Mouse (Mus musculus): ENCODE measurements around the gene Rbfox3. TPM values are rescaled to one million over a fixed set of nuclear protein-coding genes. Genes with fewer than 3 reads are reported as not detected.

Gene Rbfox3
- total RNA-seq (2014; fragmentation: Nextera tagmentation), result not detected in 2 replicates
- not detected in 2 replicates for total RNA-seq (2017)

DNA sequence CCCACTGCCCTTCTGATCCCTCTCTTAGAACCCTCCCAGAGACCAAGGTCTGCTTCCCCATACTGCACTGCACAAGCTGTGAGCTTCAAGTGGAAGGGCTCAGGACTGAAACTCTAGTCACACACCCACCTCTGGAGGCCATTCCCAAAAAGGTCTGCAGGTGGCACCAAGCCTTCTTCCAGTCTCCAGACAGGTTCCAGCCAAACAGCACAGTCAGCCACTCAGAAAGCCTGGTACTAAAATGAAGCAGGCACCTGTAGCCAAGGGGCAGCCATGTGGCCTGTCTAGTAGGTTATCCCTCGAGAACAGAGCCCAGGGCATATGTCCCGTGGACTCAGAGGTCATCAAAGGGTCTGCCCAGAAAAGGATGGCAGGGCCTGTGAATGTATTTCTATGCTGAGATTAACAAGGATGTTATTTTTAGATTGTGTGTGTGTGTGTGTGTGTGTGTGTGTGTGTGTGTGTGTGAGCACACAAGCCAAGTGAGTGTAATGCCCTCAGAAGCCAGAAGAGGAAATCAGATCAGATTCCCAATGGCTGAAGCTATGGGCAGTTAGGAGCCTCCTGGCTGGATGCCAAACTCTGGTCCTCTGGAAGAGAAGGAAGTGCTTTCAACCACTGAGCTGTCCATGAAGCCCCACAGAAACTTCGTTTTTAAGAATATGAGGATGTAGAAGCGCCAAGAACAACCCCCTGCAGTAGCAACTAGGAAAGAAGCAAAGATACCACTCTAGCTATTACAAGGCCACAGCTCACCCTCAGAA lies at the start of gene Rbfox3:
Gene Rbfox3, minus strand, starts transcription at position 291 of the 764 bp plus-strand sequence.
- no peak for ATAC-seq (replicated peaks; ENCODE audit: poor library complexity, severe bottlenecking)

DNA sequence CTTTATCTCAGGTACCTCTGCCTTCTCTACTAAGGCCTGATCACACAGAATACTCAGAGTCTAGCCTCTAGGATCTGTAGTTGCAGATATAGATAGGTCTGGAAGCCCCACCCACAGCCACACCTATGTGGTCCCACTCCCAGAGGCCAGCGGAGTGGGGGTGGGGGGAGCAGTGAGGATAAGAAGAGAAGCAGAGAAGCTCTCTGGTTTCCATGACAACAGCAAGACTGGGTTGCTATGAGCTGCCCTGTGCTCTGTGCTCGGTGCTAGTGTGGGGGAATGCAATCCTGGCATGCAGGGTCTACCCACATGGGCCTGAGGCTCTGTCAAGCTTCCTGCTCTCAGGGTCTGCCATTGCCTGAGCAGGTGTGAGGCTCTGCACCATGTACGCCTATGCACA lies 49.3 kb upstream of the Rbfox3 start:
- ATAC-seq (replicated peaks; ENCODE audit: poor library complexity, severe bottlenecking), result no peak

DNA sequence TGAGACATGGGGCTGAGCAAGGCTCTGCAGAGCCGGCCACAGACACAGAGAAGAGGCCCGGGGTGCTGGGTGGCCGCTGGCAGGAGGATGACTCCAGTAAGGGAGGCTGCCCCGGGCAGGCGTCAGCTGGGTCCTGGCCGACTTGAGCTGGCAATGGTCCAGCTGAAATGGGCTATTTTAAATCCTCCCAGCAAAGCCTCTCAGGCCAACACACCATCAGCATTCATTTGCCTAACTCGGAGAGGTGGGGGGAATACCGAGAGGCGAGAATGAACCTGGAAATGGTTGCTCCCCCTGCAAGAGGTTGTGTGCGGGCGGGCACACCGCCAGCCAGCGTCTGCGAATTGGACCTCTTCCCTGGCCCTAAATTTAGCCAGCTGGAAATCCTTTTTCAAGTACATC lies 45.7 kb upstream of the Rbfox3 start:
- no peak for ATAC-seq (replicated peaks; ENCODE audit: poor library complexity, severe bottlenecking)

DNA sequence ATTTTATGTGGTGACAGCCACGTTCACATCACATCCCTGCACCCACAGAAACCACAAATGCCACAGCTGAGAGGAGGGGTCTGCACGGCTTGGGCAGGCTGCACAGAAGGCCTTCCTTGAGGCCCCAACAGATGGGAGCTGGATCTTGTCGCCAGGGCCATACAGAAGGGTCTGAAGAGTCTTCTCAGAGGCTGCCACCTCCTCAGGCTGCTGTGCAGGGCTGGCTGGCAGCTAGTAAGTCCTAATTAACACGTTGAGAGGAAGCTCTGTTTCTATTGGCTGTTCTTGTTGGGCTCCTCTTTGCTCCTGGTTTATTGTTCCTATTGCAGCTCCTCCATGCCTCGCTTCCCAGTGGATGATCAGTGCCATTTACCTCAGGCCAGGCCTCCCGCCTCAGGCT lies 43.6 kb upstream of the Rbfox3 start:
- ATAC-seq (replicated peaks; ENCODE audit: poor library complexity, severe bottlenecking), result no peak

DNA sequence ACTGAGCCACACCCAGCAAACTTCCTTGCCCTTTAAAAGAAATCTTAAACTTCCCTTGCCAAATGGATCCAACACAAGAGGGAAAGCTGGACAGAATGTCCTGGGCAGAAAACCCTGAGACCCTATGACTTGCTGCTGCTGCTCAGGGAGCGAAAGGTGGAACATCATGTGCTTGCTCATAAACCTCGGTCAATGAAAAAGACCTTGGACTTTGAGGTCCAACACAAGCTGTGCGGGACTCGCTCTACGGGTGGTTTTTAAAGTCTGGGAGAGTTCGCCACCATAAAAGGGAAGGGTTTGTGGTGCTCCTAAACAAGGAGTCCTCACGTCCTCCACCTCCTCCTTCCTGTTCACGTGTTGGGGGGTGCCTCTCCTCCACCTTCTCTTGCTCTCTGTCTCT lies 34.5 kb upstream of the Rbfox3 start:
- no peak for ATAC-seq (replicated peaks; ENCODE audit: poor library complexity, severe bottlenecking)

DNA sequence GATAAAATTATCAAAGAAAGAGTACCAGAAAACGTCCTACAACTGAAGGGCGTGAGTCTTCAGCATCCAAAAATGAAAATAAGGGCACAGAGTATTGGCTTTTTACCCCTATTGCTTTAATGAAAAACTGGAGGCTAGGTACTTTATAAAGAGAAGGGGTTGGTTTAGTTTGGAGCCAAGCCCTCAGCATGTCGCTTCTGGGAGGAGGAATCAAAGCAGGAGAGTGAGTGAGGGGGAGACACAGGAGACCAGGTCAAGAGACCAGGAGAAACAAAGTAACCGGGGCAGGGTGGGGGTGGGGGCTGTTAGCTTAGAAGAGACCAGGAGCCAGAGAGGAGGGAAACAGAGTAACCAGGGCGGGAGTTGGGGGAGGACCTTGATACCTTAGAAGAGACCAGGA lies 29.9 kb upstream of the Rbfox3 start:
- no peak for ATAC-seq (replicated peaks; ENCODE audit: poor library complexity, severe bottlenecking)

DNA sequence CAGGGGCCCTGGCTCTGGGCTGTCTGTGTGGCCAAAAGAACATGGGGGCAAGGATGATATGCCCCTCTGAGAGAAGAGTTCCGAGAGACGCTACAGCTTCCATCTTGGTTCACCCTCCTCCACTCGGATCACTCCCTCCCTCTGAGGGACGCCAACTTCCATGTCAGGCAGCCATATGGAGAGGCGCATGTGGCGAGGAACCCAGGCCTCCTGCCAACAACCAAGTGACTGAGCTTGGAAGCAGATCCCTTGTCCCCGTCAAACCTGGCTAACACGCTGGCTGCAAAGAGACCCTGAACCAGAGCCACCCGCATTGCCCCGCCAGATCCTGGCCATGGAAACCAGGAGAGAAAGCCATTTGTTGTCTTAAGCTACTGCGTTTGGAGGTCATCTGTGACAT lies 29.1 kb upstream of the Rbfox3 start:
- ATAC-seq (replicated peaks; ENCODE audit: poor library complexity, severe bottlenecking), result no peak

DNA sequence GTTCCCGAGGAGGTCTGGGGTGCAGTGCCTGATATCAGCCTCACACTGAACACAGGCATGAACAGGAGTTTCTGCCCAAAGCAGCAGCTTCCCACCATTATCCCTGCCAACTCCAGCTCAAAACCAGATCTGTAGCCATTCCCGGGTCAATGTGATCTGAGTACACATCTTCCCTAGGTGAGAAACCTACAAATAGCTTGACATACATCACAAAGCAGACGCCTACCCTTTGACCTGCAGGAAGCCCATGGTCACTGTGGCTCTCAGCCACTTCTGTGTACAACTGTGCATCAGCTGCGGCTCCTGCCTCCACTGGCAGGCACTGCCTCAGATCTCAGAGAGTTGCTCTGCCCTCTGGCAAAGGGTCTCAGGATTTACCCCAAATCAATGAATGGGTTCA lies 28.3 kb upstream of the Rbfox3 start:
- ATAC-seq (replicated peaks; ENCODE audit: poor library complexity, severe bottlenecking), result no peak

DNA sequence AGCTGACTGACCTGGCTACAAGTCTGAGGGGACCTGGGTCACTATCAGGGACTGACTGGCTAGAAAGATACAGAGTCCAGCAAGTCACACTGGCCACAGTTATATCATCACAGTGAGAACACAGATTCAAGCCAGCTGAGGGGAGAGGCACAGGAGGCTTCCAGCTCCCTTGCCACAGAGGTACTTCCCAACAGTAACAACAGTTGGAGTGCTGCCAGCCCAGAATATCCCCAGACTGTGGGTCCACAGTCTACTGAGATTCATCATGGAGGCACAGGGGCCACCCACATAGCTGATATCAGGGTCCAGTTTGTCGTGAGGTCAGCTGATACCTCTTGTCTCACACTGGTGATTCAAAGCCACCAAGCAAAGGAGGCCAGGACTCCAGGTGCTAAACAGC lies 23.5 kb upstream of the Rbfox3 start:
- no peak for ATAC-seq (replicated peaks; ENCODE audit: poor library complexity, severe bottlenecking)

DNA sequence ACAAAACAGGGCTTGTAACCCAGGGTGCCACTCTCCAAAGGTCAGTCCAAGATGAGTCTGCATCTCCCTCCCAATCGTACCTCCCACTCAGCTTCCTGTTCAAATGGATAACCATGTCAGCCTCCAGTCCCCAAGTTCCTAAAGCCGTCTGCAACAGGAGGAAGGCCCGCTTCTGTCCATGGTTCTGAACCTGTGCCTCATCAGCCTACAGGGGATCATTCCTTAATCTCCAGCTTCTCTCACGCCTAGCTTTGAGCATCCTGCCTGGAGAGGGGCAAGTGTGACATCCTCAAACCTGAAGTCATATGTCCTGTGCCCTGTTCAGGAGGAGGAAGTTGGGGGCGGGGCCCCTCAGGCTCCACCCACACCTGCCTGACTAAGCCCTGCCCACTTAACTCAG lies 15.7 kb upstream of the Rbfox3 start:
- ATAC-seq (replicated peaks; ENCODE audit: poor library complexity, severe bottlenecking), result no peak

DNA sequence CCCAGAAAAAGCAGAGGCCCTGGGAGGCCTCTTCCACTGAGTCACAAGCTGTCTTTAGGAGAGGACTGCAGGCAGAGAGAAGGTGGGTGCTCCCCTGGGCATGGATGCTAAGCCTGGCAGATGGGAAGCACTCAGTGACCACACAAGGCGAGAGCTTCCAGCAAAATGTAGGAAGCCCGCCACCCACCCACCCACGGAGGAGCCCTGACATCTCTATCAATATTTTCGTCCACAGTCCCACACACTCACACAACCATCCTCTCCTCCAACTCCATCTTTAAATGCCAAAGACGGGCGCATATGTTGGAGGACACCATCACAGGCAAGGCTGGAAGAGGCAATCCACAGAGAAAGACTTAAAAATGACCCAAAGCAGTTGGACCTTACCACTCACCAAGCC lies 10.5 kb upstream of the Rbfox3 start:
- no peak for ATAC-seq (replicated peaks; ENCODE audit: poor library complexity, severe bottlenecking)

DNA sequence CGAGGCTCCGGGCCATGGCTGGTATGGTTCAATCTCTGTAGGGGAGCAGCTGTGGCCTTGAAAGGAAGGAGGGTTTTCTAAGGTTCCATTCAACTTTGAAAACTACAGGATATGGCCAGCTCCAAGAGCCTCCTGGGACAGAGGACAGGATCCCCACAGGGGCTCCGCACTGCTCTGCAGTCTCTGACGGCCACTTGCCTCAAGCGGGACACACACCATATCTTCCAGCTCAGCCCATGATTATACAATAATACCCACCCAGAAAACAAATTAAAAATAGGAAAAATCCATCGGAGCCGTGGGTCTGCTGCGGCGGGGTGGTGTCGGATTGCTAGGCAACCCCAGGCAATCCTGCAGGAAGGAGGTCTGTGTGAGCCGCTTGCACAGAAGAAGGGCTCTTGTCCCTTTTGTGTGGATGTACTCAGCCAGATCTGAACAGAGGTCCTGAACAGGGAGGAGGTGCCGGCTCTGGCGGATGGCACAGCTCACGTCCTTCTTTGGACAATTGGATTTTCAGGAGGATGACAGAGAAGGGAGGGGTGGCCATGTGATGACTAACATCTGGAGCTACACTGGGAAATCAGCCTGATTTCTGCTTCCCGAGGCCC lies 5.1 kb upstream of the Rbfox3 start:
- ATAC-seq (replicated peaks; ENCODE audit: poor library complexity, severe bottlenecking), result no peak

DNA sequence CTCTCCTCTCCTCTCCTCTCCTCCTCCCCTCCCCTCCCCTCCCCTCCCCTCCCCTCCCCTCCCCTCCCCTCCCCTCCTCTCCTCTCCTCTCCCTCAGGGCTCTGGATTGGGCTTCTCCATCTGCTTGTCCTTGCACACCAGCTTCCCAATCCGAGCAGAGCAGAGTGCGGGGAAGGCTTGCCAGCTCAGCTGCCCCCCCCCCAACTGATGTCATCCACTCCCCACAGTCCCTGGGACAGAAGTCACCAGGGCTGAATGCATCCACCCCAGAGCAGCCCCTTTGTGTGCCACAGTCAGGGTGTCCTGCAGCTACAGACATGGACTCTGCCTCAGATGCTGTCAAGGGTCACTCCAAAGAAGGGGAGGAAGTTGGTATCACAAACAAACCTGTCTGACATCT lies 4.5 kb upstream of the Rbfox3 start:
- ATAC-seq (replicated peaks; ENCODE audit: poor library complexity, severe bottlenecking), result no peak

DNA sequence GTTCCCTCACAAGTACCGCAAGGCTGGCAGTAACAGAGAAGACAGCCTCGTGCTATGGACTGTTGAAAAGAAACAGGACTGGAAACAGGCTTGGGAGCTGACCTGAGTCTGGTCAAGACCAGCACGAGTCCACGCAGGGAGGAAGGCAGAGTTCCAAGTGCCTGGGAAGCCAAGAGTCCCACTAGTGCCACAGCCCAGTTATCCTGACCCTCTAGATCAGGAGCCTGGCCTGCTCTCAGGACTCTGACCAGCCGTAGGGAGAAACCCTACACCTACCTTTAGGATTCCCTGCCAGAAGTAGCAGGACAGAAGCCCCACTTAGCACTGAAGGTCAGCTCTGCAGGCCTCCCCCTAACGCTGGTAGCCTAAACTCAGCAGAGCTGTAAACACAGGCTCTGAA lies 1.3 kb upstream of the Rbfox3 start:
- ATAC-seq (replicated peaks; ENCODE audit: poor library complexity, severe bottlenecking), result no peak

DNA sequence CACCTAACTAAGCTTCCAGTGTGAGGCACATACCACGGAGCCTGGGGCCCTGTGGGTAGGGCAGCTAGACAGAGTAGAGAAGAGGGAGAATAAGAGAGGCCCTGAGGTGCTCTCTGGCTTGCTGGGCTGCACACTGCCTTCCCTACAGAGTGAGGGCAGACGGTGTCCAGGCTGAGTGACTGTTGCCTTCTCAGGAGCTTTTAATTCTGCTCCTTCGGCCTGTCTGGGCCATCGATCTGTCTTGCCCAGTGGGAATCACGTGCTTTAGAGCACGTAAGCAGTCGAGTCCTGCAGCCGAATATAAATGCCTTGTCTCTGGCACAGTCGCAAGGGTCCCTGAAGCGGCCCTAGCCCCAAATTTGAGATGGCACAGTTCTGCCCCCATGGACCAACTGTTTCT lies 641 bp downstream of the Rbfox3 start:
- ATAC-seq (replicated peaks; ENCODE audit: poor library complexity, severe bottlenecking), result no peak

DNA sequence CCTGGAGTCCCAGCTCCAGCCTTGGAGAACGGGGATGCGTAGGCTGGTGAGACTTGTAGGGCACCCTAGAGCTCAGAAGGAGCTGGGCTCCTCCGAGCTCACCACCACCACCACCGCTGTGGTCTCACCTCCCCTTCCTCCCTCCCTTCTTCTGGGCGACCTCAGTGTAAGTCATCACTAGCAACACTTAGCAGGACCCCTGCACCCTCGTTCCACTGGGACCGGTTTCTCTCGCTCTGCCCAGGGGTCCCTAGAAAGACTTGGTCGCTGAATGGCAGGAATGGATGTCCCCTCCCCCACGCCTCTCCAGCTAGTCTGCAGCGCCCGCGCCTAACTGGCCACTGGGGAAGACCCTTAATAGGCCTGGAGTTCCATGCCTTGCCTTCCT lies 1.6 kb downstream of the Rbfox3 start:
- ATAC-seq (replicated peaks; ENCODE audit: poor library complexity, severe bottlenecking), result no peak

DNA sequence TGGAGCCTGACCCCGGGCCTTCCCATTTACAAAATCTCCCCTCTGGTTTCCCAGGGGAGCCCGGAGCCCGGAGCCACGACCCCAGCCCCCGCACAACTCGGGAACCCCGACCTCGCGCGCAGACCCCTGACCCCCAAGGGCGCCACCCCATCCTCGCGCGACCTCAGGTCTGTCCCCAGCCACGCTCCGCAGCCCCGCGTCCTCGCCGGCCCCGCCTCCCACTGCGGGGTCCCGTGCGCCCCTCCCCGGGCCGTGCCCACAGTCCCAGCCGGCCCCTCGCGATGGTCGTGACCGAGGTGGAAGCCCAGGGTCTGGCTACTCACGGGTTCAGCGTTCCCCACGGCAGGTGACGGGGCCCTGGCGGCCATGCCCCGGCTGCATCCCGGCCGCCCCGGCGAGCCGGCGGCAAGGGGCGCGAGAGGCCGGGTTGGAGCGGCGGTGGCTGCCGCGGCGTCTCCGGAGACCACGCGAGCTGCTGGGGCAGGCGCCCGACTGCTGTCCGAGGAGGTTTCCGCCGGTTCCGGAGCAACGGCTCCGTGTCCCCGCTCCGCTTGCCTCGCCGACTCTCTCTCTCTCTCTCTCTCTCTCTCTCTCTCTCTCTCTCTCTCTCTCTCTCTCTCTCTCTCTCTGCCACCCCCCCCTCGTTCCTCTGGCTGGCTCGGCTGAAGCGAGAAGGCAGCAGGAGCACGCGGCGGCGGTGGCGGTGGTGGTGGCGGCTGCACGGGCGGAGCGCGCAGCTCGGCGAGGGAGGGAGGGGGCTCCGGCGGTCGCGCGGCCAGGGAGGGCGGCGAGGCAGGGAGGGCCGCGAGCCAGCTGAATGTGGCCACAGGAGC lies 2.2 kb downstream of the Rbfox3 start:
- ATAC-seq (replicated peaks; ENCODE audit: poor library complexity, severe bottlenecking), result no peak

DNA sequence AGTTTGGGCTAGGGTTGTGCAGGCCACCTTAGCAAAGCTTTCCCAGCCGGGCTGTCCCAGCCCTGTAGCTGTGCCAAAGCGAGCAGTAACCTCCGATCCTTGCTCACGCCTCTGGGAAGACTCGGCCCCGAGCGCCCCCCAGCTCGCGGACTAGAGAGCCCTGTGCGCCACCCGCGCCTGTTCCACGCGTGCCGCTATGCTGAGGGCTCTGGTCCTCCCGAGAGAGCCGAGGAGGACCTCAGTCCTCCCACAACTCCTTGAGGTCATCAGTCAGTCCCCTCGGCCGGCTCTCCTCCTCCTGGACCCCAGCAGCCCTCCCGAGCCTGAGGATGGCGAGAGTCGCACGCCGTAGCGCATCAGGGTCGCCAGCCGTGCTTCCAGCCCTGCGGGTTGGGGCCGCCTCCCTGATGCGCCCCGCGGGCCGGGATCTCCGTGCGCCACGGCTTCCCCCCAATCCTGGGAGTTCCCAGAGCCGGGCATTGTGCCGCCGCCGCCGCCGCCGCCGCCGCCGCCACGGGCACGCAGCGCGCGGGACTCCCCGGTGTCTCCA lies 2.9 kb downstream of the Rbfox3 start:
- no peak for ATAC-seq (replicated peaks; ENCODE audit: poor library complexity, severe bottlenecking)

DNA sequence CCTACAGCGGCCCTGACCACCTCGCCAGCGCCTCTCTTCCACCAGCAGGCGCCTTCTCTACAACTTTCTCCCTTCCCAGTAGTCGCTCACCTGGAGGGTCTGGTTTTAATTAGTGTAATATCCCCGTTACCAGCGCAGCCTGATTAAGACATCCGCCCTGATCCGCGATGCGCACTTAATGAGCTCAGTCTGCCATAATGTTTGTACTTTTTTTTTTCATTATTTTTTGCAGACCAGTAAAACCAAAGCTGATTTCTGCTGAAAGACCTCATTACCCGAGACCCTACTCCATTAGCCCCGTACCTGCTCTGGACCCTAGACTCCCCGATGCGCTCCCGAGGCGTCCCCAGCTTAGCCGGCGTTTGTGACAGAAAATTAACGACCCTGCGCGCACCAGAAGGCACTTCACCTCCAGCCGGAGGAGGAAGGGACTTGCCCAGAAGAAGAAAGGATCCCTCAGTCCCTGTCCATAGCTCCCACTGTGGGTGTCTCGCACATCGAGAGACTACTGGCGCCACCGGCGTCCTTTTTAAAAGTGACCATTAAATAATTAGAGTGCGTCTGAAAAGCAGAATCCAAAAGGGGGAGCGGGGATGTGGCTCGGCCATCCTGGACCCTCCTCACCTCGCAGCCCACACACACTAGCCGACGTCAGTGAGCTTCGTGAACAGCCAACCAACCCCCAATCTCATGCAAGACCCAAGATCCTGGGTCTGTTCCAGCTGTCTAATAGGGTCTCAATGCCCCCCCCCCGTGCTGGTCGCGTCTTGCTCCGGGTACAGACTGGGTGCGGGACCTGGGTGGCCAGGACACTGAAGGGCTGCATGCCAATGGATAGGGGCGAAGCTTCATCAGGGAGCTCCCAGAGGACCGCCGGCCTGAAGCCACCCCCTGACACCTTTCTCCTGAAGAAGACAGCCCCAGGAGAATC lies 3.7 kb downstream of the Rbfox3 start:
- no peak for ATAC-seq (replicated peaks; ENCODE audit: poor library complexity, severe bottlenecking)

DNA sequence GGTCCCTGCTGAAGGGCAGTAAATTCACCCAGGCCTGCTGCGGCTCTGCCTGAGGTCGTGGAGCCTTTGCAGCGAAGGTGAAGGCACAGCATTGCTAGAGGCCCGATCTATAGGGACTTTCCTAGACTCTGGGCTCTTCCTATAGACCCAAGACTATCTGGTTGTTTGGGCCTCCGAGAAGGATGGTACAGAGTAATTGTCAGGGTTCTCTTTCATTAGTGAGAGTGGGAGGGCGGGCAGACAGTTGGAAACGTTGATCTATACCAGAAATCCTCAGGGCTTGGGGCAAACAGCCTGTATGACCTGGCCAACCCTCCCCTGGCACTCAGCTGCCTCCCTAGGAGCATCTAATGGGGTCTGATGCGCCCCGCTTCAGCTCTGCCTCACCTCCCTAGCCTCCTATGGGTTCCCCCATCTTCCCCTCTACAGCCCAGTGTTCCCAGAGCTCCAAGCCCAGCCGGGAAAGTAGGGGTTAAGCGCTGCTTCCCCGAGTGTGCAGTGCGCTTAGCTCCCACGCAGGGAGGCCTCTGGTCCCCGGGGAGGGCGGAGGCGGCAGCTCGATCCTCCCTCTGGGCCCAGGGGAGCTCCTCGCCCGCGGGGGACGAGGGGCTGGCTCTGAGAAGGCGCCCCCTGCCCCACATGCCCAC lies 4.5 kb downstream of the Rbfox3 start:
- no peak for ATAC-seq (replicated peaks; ENCODE audit: poor library complexity, severe bottlenecking)

All from granulocyte monocyte progenitor cell, adult 5-6 weeks (primary cell).